Mouse (Mus musculus) brown adipose tissue, adult 24 weeks (tissue): ENCODE data around the gene Maml1. TPM values are rescaled to one million over a fixed set of nuclear protein-coding genes. Genes with fewer than 3 reads are reported as not detected.
"Not testable (repeated sequence)": the region's sequence is repeated elsewhere in the genome, so short reads cannot be mapped to it uniquely, and the experiment has no call there.

Experiments used
- H3K27ac ChIP-seq: fragments of 200-500 bp; replicated peaks from 2 replicates; pipeline ENCODE4 v1.5.1; 2012; ENCODE audit warnings: low read depth, mild to moderate bottlenecking, low read length
- H3K4me1 ChIP-seq: fragments of 200-500 bp; 2 replicates; pipeline ENCODE4 v1.6.1; 2012; ENCODE audit warnings: low read length, mixed read lengths; ENCODE audit not compliant: control insufficient read depth, insufficient read depth, insufficient read length
- H3K4me3 ChIP-seq: fragments of 200-500 bp; 2 replicates; pipeline ENCODE4 v1.5.1; 2012; ENCODE audit warnings: low read depth, mild to moderate bottlenecking, low read length, moderate library complexity; ENCODE audit not compliant: insufficient read depth
- polyA plus RNA-seq: library from polyadenylated mRNA; stranded (reverse); fragments of >200 nt; gene quantifications from 2 replicates; pipeline ENCODE4 v1.2.4, GENCODE M21; 2012; ENCODE audit not compliant: missing spikeins, insufficient read depth, insufficient read length

Gene Maml1
- polyA plus RNA-seq, result 3.9 and 5.5 TPM in 2 replicates

DNA sequence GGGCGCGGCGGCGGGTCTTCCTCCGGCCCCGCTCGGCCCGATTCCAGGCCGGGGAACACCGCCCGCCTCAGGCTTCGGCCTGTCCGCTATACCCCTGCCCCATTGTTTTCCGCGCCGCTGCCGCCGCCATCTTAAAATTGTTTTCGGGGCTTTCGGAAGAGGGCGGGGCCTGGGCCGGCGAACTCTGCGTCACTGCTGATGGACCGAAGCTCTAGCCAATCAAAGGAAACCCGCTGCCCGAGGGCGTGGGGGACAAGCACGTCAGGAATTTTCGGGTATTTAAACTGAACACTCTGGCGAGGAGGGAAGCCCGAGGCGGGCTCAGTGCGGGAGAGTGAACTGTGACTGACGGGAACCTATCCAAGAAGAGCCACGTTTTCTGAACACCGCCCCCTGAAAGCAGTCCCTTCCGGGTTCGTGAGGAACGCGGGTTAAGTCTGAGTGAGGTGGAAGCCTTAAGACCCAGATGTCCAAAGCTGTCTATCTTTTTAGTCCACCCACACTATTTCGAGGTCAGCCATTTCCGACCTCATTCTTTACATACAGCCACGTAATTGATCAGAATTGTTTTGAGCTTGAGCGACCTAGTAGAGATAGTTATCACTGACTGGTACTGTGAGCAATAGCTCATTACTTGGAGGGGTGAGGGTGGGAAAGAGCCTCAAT lies at the start of gene Maml1:
TSS of gene Maml1 (minus strand) at position 122 of the 666 bp plus-strand sequence.
- peak within 1 kb of the TSS; percentile 93 for H3K4me3 ChIP-seq
- H3K4me1 ChIP-seq, result peaks cover 9% of the 10 kb centered on the region; the same call in 1 of the 2 replicates
- peak within 1 kb of the TSS; percentile 86 for H3K27ac ChIP-seq

- Histone ChIP-seq H3K4me3 (no peak overlapping the region), H3K27ac (no peak overlapping the region), H3K4me1 (no peaks in the 10 kb centered on the region)
These were observed 44.8 kb upstream of the Maml1 start for GRCm38 (mm10) chr11:50336891-50337290.

- Histone ChIP-seq H3K27ac (no peak overlapping the region), H3K4me1 (no peaks in the 10 kb centered on the region), H3K4me3 (no peak overlapping the region)
These were observed 44.0 kb upstream of the Maml1 start for GRCm38 (mm10) chr11:50336126-50336525.

DNA sequence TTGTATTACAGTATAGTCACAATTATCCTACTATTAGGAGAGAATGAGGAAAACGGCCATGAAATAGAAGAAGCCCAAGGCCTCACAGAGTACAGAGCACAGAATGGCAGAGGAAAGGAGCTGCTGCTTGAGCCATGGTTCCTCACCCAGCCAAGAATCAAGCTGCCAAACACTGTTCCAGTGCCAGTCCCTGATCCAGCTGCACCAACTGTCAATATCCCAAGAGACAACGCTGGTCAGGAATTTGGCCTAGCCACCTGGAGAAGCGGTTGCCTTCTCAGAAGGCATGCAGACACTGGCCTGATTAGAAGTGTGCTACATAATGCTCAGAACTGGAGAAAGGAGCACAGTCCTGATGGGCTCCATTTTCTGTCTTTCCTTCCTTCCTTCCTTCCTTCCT lies 41.1 kb upstream of the Maml1 start:
- no peak overlapping the region for H3K27ac ChIP-seq

DNA sequence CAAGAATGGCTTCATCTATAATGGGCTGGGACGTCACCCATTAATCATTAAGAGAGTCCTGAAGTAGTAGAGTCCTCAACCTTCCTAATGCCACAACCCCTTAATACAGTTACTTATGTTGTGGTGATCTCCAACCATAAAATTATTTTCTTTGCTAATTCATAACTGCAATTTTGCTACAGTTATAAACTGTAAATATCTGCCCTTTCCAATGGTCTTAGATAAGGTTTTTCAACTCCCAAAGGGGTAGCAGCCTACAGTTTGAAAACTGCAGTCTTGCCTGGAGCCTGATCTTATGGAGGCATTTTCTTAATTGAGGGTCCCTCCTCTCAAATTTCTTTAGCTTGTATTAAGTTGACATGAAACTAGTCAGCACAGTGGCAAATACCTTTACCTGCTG lies 37.3 kb upstream of the Maml1 start:
- Histone ChIP-seq H3K27ac (no peak overlapping the region), H3K4me3 (no peak overlapping the region), H3K4me1 (no peaks in the 10 kb centered on the region)

More for the DNA sequence above, 41.1 kb upstream of the Maml1 start:
- Histone ChIP-seq H3K4me1 (no peaks in the 10 kb centered on the region), H3K4me3 (no peak overlapping the region)

- no peak overlapping the region for H3K27ac ChIP-seq
- H3K4me3 ChIP-seq, result no peak overlapping the region
- H3K4me1 ChIP-seq, result no peaks in the 10 kb centered on the region
These were observed 36.0 kb upstream of the Maml1 start for GRCm38 (mm10) chr11:50328075-50328625.

DNA sequence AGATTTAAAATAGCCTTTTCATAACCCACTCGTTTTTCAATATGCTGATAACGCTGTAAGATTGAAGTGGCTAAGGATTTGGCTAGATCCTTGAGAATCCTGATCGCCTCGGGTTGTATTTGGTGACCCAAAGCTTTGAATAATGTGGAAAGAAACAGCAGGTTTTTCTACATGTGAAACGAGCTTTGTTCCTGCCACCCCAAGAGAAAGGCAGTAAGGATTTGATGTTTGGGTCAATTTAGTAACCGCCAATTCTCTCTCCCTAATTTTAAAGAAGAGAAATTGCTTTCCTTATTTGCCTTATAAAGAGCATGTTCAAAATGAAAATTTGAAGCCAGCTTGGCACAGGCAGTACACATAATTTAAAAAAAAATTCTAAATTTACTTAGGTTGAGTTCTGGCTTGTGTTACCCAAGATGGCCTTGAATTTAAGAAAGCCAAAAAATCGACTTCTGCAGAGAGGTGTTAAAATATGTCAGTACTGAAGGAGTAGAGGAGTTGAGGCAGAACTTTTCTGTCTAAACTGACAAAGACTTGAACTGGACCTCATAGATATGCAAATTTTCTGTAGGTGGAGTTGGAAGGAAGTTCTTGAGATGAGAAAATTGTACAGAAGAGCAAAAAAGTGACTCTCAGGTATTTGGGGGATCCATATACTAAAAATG lies 34.3 kb upstream of the Maml1 start:
- peak overlapping the region; percentile 80 for H3K27ac ChIP-seq
- H3K4me1 ChIP-seq, result no peaks in the 10 kb centered on the region
- peak overlapping the region; percentile 64 for H3K4me3 ChIP-seq

DNA sequence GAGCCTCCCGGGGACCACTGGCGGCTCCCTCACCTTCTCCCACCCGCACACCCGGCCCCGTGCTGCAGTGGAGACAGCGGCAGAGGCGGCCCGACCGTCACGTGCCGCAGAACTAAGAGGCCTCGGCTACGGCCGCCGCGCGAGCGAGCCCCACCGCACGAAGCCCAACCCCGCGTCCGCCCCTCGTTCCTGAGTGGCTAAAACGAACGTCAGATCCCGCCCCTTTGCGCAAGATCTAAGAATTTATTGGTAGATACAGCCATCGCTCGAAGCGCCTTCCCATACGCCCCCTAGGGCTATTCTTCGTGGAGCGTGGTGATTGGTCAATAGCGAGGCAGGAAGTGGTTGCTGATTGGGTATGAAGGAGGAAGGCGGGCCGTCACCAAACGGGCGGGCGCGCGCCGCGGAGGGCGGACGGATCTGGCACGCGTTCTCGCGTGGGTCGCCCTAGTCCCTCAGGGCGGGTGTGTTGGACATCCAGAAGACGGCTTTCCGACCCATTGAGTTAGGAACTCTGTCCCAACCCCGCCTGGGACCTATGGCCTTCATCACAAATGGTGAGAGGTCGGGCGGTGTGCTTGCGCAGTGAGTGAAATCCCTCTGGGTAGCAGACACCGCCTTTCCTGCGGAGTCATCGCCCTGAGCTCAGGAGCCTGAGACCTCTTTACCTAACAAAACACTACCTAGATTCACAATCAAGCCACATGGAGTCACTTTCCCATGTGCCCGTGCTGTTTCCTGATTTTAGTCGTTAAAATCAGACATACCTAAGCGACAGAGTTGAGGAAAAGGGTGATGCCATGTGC lies 33.6 kb upstream of the Maml1 start, which contains the start of gene Canx:
TSS of gene Canx (minus strand) at position 178 of the 806 bp plus-strand sequence.
- H3K4me1 ChIP-seq, result no peaks in the 10 kb centered on the region
- H3K4me3 ChIP-seq, result peak within 1 kb of the TSS; percentile 69
- H3K27ac ChIP-seq, result peak within 1 kb of the TSS; percentile 80

DNA sequence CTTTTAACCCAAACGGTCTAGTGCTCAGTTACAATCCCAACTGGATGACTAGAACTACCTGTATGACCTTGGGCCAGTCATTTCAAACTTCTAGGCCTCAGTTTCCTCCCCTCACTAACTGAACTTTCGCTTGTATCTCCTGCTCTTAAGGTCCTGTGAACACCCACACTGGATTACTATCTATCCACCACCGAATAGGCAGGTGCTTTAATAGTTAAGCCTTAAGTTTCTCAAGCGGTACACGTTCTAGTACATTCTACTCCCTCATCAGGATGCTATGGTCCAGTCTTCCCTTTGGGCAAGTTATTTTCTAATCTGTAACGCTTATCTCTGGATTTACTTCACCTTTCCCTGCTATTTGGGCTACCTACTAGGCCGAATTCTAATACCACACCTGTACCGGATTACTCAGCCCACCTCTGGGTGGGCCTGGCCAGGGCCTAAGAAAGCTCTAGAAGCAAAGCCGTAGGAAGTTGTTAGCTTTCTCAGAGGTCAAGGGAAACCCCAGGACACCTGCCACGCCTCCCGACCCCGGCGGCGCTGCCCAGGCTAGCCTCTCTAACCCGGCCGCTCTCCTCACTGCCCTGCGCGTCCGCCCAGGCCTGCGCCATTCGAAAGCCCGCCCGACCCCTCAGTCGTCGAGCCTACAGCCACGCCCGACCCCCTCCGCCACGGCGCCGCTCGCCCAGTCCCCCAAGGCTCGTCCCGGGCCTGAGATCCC lies 32.8 kb upstream of the Maml1 start:
- peak overlapping the region; percentile 69 for H3K4me3 ChIP-seq
- no peaks in the 10 kb centered on the region for H3K4me1 ChIP-seq
- H3K27ac ChIP-seq, result peak overlapping the region; percentile 55

DNA sequence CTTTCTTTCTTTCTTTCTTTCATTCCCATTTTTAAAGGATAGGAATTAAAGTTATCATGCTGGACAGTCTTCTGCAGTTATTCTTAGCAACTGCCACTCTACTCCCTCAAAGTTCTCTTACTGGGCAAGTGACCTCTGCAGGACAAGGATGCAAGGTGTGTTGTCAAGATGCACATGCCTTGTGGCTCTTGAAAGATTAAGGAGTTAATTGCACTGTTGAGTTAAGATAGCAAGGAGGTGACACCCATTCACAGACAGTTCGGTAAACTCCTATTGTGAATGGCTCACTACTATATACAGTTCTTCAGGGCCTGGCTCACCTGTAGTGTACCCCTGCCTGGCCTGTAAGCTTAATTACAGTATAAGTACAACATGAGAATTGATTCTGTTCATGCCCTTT lies 31.7 kb upstream of the Maml1 start:
- no peak overlapping the region for H3K27ac ChIP-seq
- 0 out of 2 replicates have a peak overlapping the region, but pooled peaks have one; percentile 1 for H3K4me3 ChIP-seq
- H3K4me1 ChIP-seq, result no peaks in the 10 kb centered on the region

DNA sequence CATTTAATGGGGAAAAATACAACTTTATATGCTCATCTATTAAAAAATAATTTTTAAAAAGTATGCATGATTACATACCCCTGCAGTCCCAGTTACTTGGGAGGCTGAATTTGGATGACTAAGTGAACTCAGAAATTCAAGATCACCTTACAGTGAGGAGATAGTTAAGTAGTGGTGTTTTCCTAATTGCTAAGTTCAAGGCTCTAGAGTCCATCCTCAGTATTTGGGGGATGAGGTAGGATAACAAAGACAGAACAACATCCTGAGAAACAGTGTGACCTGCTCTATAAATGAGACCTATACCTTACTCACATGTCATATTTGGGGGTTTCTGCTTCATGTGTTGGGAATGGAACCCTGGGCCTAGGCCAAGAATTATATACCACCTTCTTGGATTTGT lies 30.2 kb upstream of the Maml1 start:
- no peak overlapping the region for H3K27ac ChIP-seq
- H3K4me3 ChIP-seq, result no peak overlapping the region
- H3K4me1 ChIP-seq, result no peaks in the 10 kb centered on the region

DNA sequence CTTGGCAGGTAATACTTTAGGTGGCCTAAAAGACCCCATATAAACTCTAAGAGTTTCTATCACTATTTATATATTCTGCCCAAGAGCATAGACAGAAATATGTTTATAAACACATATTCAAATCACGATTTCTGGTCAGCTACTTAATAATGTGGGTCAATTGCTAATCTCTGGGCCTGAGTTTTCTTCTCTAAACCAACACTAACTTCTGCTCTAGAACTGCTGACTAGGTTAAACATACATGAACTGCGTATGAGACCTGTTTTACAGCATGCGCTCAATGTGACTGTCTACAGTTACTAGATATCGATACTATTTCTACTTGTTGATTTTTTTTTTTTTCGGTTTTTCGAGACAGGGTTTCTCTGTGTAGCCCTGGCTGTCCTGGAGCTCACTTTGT lies 29.1 kb upstream of the Maml1 start:
- H3K4me3 ChIP-seq, result no peak overlapping the region
- no peaks in the 10 kb centered on the region for H3K4me1 ChIP-seq
- no peak overlapping the region for H3K27ac ChIP-seq

DNA sequence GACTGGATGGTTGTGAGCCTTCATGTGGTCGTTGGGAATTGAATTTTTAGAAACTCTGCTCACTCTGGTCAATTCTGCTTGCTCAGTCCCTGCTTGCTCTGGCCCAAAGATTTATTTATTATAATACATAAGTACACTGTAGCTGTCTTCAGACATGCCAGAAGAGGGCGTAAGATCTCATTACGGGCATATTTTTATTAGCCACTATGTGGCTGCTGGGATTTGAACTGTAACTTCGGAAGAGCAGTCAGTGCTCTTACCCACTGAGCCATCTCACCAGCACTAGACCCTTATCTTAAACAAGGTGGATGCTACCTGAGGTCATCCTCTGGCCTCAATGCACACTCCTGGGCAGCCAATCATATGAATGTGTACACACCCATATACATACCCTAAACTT lies 27.2 kb upstream of the Maml1 start:
- H3K4me3 ChIP-seq, H3K27ac ChIP-seq, H3K4me1 ChIP-seq: not testable (repeated sequence)

DNA sequence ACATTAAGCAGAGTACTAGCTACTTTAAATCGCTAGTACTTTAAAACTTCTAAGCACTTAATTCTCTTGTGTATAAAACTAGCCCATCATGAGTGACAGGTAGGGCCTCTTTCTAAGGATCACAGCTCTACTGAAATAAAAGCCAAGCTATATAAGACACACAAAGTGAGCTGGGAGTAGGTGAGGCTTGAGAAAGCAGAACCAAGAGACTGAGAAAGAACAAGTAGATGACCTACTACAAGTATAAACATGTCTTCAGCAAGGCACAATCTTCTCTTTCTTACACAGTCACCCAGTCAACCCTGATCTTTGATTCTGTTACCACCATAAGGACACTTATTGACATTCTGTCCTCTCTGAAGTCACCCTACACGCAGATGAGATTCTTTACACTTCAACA lies 20.7 kb upstream of the Maml1 start:
- Histone ChIP-seq H3K27ac (no peak overlapping the region), H3K4me3 (no peak overlapping the region), H3K4me1 (no peaks in the 10 kb centered on the region)
